Mouse (Mus musculus) heart, postnatal 25 days (tissue): Measurements from ENCODE around the gene Pdzrn3. TPM values are rescaled to one million over a fixed set of nuclear protein-coding genes. Genes with fewer than 3 reads are reported as not detected.

ENCODE experiments used
- DNase-seq: peaks from one replicate; pipeline ENCODE4 v3.0.0; 2022; ENCODE audit warnings: low spot score
- intact Hi-C: fragments of 180-260 bp; cut with DNase I; formaldehyde crosslinking; loops from one replicate; pipeline ENCODE4 v1.15.1; 2025
- total RNA-seq, 2 experiments: library from RNA; stranded (reverse); gene quantifications; 2 replicates each; pipeline ENCODE4 v1.2.3; 2021

The Pdzrn3 gene
- total RNA-seq, 2 experiments from 2014 or later = 28.6 to 35.5 TPM

- DNase-seq = no peak
- intact Hi-C loops = no loop called here
These were observed 107.4 kb downstream of the Pdzrn3 start for GRCm38 (mm10) chr6:101270095-101270826.

- DNase-seq = no peak
- intact Hi-C loops = no loop called here
These were observed 108.2 kb downstream of the Pdzrn3 start for GRCm38 (mm10) chr6:101269335-101270094.

- intact Hi-C loops = no loop called here
- no peak for DNase-seq
These were observed 109.4 kb downstream of the Pdzrn3 start for GRCm38 (mm10) chr6:101268266-101268665.

- intact Hi-C loops = loop anchor here (1.0 to 2.0 kb wide), 3 partner anchors 110 to 350 kb away; partner anchors contain the start of gene Pdzrn3
- peak; percentile 44 for DNase-seq
These were observed 110.9 kb downstream of the Pdzrn3 start for GRCm38 (mm10) chr6:101266787-101267186.

- no peak for DNase-seq
- intact Hi-C loops = no loop called here
These were observed 114.2 kb downstream of the Pdzrn3 start for GRCm38 (mm10) chr6:101263544-101263943.

GRCm38 (mm10) chr6:101261513-101261912, 116.2 kb downstream of the Pdzrn3 start:
- intact Hi-C loops = loop anchor here (1.0 to 2.0 kb wide), 2 partner anchors 41 to 379 kb away; no protein-coding TSS in a partner anchor
- DNase-seq = no peak

GRCm38 (mm10) chr6:101259411-101259810, 118.3 kb downstream of the Pdzrn3 start:
- no peak for DNase-seq

GRCm38 (mm10) chr6:101257418-101257817, 120.3 kb downstream of the Pdzrn3 start:
- intact Hi-C loops = no loop called here
- no peak for DNase-seq

More at GRCm38 (mm10) chr6:101259411-101259810, 118.3 kb downstream of the Pdzrn3 start:
- intact Hi-C loops = no loop called here

GRCm38 (mm10) chr6:101254652-101255051, 123.0 kb downstream of the Pdzrn3 start:
- no peak for DNase-seq
- intact Hi-C loops = no loop called here

- no peak for DNase-seq
- intact Hi-C loops = no loop called here
These were observed 125.6 kb downstream of the Pdzrn3 start for GRCm38 (mm10) chr6:101251916-101252603.

GRCm38 (mm10) chr6:101251160-101251559, 126.5 kb downstream of the Pdzrn3 start:
- no peak for DNase-seq
- intact Hi-C loops = no loop called here

- intact Hi-C loops = no loop called here
These were observed 131.6 kb downstream of the Pdzrn3 start for GRCm38 (mm10) chr6:101246137-101246536.

GRCm38 (mm10) chr6:101244355-101244754, 133.3 kb downstream of the Pdzrn3 start:
- DNase-seq = no peak
- intact Hi-C loops = no loop called here

More at GRCm38 (mm10) chr6:101246137-101246536, 131.6 kb downstream of the Pdzrn3 start:
- DNase-seq = no peak

- intact Hi-C loops = no loop called here
These were observed 134.4 kb downstream of the Pdzrn3 start for GRCm38 (mm10) chr6:101243189-101243815.

GRCm38 (mm10) chr6:101236641-101237246, 141.0 kb downstream of the Pdzrn3 start:
- DNase-seq = no peak
- intact Hi-C loops = no loop called here

More at GRCm38 (mm10) chr6:101243189-101243815, 134.4 kb downstream of the Pdzrn3 start:
- DNase-seq = no peak

- DNase-seq = no peak
These were observed 141.5 kb downstream of the Pdzrn3 start for GRCm38 (mm10) chr6:101236230-101236629.

GRCm38 (mm10) chr6:101234349-101234748, 143.3 kb downstream of the Pdzrn3 start:
- no peak for DNase-seq
- intact Hi-C loops = no loop called here

More at GRCm38 (mm10) chr6:101236230-101236629, 141.5 kb downstream of the Pdzrn3 start:
- intact Hi-C loops = no loop called here

- intact Hi-C loops = no loop called here
- no peak for DNase-seq
These were observed 144.0 kb downstream of the Pdzrn3 start for GRCm38 (mm10) chr6:101233680-101234079.

GRCm38 (mm10) chr6:101227294-101227855, 150.3 kb downstream of the Pdzrn3 start:
- DNase-seq = no peak
- intact Hi-C loops = no loop called here
